Mouse (Mus musculus) CH12.LX (cell line): ENCODE measurements around the gene Zfp617. TPM values are rescaled to one million over a fixed set of nuclear protein-coding genes. Genes with fewer than 3 reads are reported as not detected.

Source experiments
- DNase-seq: peaks from one replicate; pipeline ENCODE4 v3.0.0-alpha.2; 2013; ENCODE audit errors: extremely low read depth
- H3K27ac ChIP-seq: 2 replicates; pipeline ENCODE4 v1.5.1; 2012; ENCODE audit warnings: low read depth, mild to moderate bottlenecking, control low read depth, moderate library complexity; ENCODE audit not compliant: insufficient read depth
- H3K27me3 ChIP-seq: replicated peaks from 2 replicates; pipeline ENCODE3; 2012; ENCODE audit warnings: inconsistent platforms
- H3K36me3 ChIP-seq, 2 experiments: replicated peaks in 1 of 2; 2 replicates each; pipeline versions ENCODE3 to v1.6.1; 2012; ENCODE audit warnings: inconsistent platforms in 1 of 2, low read length in 1 of 2, mild to moderate bottlenecking in 1 of 2, mixed read lengths in 1 of 2, moderate library complexity in 1 of 2; ENCODE audit not compliant: control insufficient read depth in 1 of 2, insufficient read depth in 1 of 2
- H3K4me1 ChIP-seq, 2 experiments: 2 replicates each; pipeline ENCODE4 v1.6.1; 2012; ENCODE audit warnings: inconsistent platforms in 1 of 2, moderate library complexity in 1 of 2; ENCODE audit not compliant: insufficient read depth in 2 of 2, control insufficient read depth in 1 of 2
- H3K4me2 ChIP-seq: 2 replicates; pipeline ENCODE4 v1.6.1; 2012; ENCODE audit warnings: low read depth, mild to moderate bottlenecking, control low read depth; ENCODE audit not compliant: poor library complexity, insufficient read depth, severe bottlenecking
- H3K4me3 ChIP-seq, 3 experiments: fragments of 150-350 bp in 1 of 3; sonication (generic) in 1 of 3; replicated peaks in 1 of 3; 2 replicates each; pipeline versions ENCODE3 to v1.5.1; 2011 to 2012; ENCODE audit warnings: low read depth in 2 of 3, low read length in 2 of 3, mild to moderate bottlenecking in 2 of 3, moderate library complexity in 2 of 3, control low read depth in 1 of 3, improper control_type of control experiment in 1 of 3, inconsistent platforms in 1 of 3, mixed read lengths in 1 of 3; ENCODE audit not compliant: poor library complexity in 1 of 3
- H3K79me2 ChIP-seq: replicated peaks from 2 replicates; pipeline ENCODE4 v1.6.1; 2012; ENCODE audit warnings: mild to moderate bottlenecking, moderate library complexity; ENCODE audit not compliant: control insufficient read depth, poor library complexity, insufficient read depth, severe bottlenecking; ENCODE audit errors: extremely low read depth
- H3K9ac ChIP-seq: 2 replicates; pipeline ENCODE4 v1.6.1; 2012; ENCODE audit warnings: low read depth, mild to moderate bottlenecking, control low read depth, moderate library complexity; ENCODE audit not compliant: insufficient read depth
- H3K9me3 ChIP-seq: replicated peaks from 2 replicates; pipeline ENCODE3; 2012; ENCODE audit warnings: low read length, inconsistent platforms, mixed read lengths
- BHLHE40 ChIP-seq: IDR thresholded peaks from 2 replicates; pipeline ENCODE4 v1.6.1; 2011; ENCODE audit warnings: mild to moderate bottlenecking, low read depth, low read length, improper control_type of control experiment
- CHD2 ChIP-seq: IDR thresholded peaks from 2 replicates; pipeline ENCODE4 v1.6.1; 2011; ENCODE audit warnings: low read length, improper control_type of control experiment
- EP300 ChIP-seq: IDR thresholded peaks from 2 replicates; pipeline ENCODE4 v1.6.1; 2011; ENCODE audit warnings: low read length, improper control_type of control experiment
- ETS1 ChIP-seq: conservative IDR thresholded peaks from 2 replicates; pipeline ENCODE4 v1.6.1; 2012; ENCODE audit warnings: low read depth, mild to moderate bottlenecking, inconsistent platforms, low read length, improper control_type of control experiment, moderate library complexity
- JUN ChIP-seq: IDR thresholded peaks from 2 replicates; pipeline ENCODE4 v1.6.1; 2011; ENCODE audit warnings: low read depth, mild to moderate bottlenecking, low read length, improper control_type of control experiment, moderate library complexity; ENCODE audit not compliant: insufficient read depth
- KAT2A ChIP-seq: IDR thresholded peaks from 2 replicates; pipeline ENCODE4 v1.6.1; 2012; ENCODE audit warnings: low read length, improper control_type of control experiment, inconsistent platforms; ENCODE audit not compliant: insufficient replicate concordance
- MAFK ChIP-seq: IDR thresholded peaks from 2 replicates; pipeline ENCODE4 v1.6.1; 2011; ENCODE audit warnings: low read length, improper control_type of control experiment; ENCODE audit not compliant: insufficient replicate concordance
- MEF2A ChIP-seq: IDR thresholded peaks from 2 replicates; pipeline ENCODE4 v1.6.1; 2014; ENCODE audit warnings: low read depth, mild to moderate bottlenecking, inconsistent platforms, low read length, improper control_type of control experiment, borderline replicate concordance
- PAX5 ChIP-seq: IDR thresholded peaks from 2 replicates; pipeline ENCODE4 v1.6.1; 2012; ENCODE audit warnings: low read length, inconsistent platforms, mixed read lengths
- POLR2A ChIP-seq: IDR thresholded peaks from 2 replicates; pipeline ENCODE4 v1.6.1; 2011; ENCODE audit warnings: low read depth, mild to moderate bottlenecking, improper control_type of control experiment, low read length
- POLR2AphosphoS2 ChIP-seq: IDR thresholded peaks from 2 replicates; pipeline ENCODE4 v1.6.1; 2011; ENCODE audit warnings: low read depth, low read length, improper control_type of control experiment
- SMC3 ChIP-seq: IDR thresholded peaks from 2 replicates; pipeline ENCODE4 v1.6.1; 2011; ENCODE audit warnings: low read depth, low read length, improper control_type of control experiment
- TCF12 ChIP-seq: IDR thresholded peaks from 2 replicates; pipeline ENCODE4 v1.6.1; 2014; ENCODE audit warnings: low read depth, mild to moderate bottlenecking, inconsistent platforms, low read length, improper control_type of control experiment
- USF1 ChIP-seq: IDR thresholded peaks from 2 replicates; pipeline ENCODE4 v1.6.1; 2014; ENCODE audit warnings: low read depth, mild to moderate bottlenecking, inconsistent platforms, low read length, improper control_type of control experiment
- USF2 ChIP-seq: conservative IDR thresholded peaks from 2 replicates; pipeline ENCODE4 v1.6.1; 2011; ENCODE audit warnings: low read depth, low read length, improper control_type of control experiment
- ZC3H11A ChIP-seq: IDR thresholded peaks from 2 replicates; pipeline ENCODE4 v1.6.1; 2012; ENCODE audit warnings: low read depth, mild to moderate bottlenecking, inconsistent platforms, low read length, improper control_type of control experiment
- ZKSCAN1 ChIP-seq: IDR thresholded peaks from 2 replicates; pipeline ENCODE4 v1.6.1; 2012; ENCODE audit warnings: low read depth, inconsistent platforms, low read length, improper control_type of control experiment, borderline replicate concordance
- dilution Hi-C: fragments of 300-500 bp; cut with MboI; formaldehyde crosslinking; loops from 2 replicates; pipeline ENCODE4 v1.14.3; 2020; ENCODE audit warnings: low sequenced_read_pairs; ENCODE audit not compliant: extremely low pct_unique_long_range_greater_than_20kb, extremely low pct_ligation_motif_present
- in situ Hi-C: fragments of 300-500 bp; cut with MboI; formaldehyde crosslinking; loops from 3 replicates; pipeline ENCODE4 v1.14.3; 2019; ENCODE audit warnings: low sequenced_read_pairs, low pct_ligation_motif_present, low pct_unique_long_range_greater_than_20kb, mixed read lengths
- polyA plus RNA-seq: library from polyadenylated mRNA; unstranded; fragments of >175 nt; gene quantifications from 2 replicates; pipeline ENCODE4 v1.2.1, GENCODE M21; 2012; ENCODE audit warnings: low read depth; ENCODE audit not compliant: insufficient read length
- total RNA-seq, 2 experiments: library from RNA; depleted of rRNA; stranded (reverse); fragments of 300-350 nt in 1 of 2; fragments of >200 nt in 1 of 2; gene quantifications; 2 replicates each; pipeline ENCODE4 v1.2.3; 2012 to 2014

Gene Zfp617
- total and polyA plus RNA-seq, 3 experiments = 8.6 to 24.9 (median 9.5) TPM

- no peaks in the 10 kb centered on the region for H3K4me1 ChIP-seq
- dilution Hi-C loops = no loop called here
- H3K27me3 ChIP-seq = no peaks in the 10 kb centered on the region
- no peak overlapping the region for H3K27ac ChIP-seq
- H3K4me3 ChIP-seq = no peak overlapping the region
- no peak overlapping the region for H3K9ac ChIP-seq
- peaks cover 19% of the 10 kb centered on the region for H3K9me3 ChIP-seq
- DNase-seq = no peak
- no peaks in the 10 kb centered on the region; the same call in 1 of the 2 replicates for H3K79me2 ChIP-seq
- H3K4me2 ChIP-seq = no peak overlapping the region
- H3K36me3 ChIP-seq = peaks cover 33 to 77% of the 10 kb centered on the region in 2 experiments
- in situ Hi-C loops = no loop called here
- TF ChIP-seq POLR2AphosphoS2 = no peak
- no peak for TF ChIP-seq POLR2A
- TF ChIP-seq JUN = no peak
- no peak for TF ChIP-seq EP300
- TF ChIP-seq MAFK = no peak
- no peak for TF ChIP-seq PAX5
- TF ChIP-seq KAT2A = no peak
- no peak for TF ChIP-seq SMC3
- no peak for TF ChIP-seq USF1
- TF ChIP-seq USF2 = no peak
- no peak for TF ChIP-seq CHD2
- TF ChIP-seq BHLHE40 = no peak
- no peak for TF ChIP-seq TCF12
- TF ChIP-seq ZC3H11A = no peak
- no peak for TF ChIP-seq ZKSCAN1
- TF ChIP-seq ETS1 = no peak
- TF ChIP-seq MEF2A = no peak
Observed at GRCm38 (mm10) chr8:71967261-71967660, 58.8 kb downstream of the Zfp617 start.

GRCm38 (mm10) chr8:71968100-71968499 lies 59.7 kb downstream of the Zfp617 start:
- no peak for DNase-seq
- in situ Hi-C loops = no loop called here
- Histone ChIP-seq H3K9ac (no peak overlapping the region), H3K27me3 (no peaks in the 10 kb centered on the region), H3K9me3 (peaks cover 19% of the 10 kb centered on the region), H3K27ac (no peak overlapping the region), H3K4me2 (no peak overlapping the region), H3K36me3 (peaks cover 33 to 76% of the 10 kb centered on the region in 2 experiments), H3K79me2 (no peaks in the 10 kb centered on the region; the same call in 1 of the 2 replicates), H3K4me1 (no peaks in the 10 kb centered on the region), H3K4me3 (no peak overlapping the region)
- dilution Hi-C loops = no loop called here
- no peak for TF ChIP-seq ETS1
